Mouse (Mus musculus) ES-E14 (cell line): ENCODE measurements around the gene Atp8b4.

Source experiments
- CHD2 ChIP-seq: IDR thresholded peaks from 2 replicates; pipeline ENCODE4 v1.6.1; 2014; ENCODE audit warnings: mild to moderate bottlenecking, low read depth, low read length, inconsistent platforms
- ZNF384 ChIP-seq: IDR thresholded peaks from 2 replicates; pipeline ENCODE4 v1.6.1; 2012; ENCODE audit warnings: low read depth, low read length, inconsistent platforms

DNA sequence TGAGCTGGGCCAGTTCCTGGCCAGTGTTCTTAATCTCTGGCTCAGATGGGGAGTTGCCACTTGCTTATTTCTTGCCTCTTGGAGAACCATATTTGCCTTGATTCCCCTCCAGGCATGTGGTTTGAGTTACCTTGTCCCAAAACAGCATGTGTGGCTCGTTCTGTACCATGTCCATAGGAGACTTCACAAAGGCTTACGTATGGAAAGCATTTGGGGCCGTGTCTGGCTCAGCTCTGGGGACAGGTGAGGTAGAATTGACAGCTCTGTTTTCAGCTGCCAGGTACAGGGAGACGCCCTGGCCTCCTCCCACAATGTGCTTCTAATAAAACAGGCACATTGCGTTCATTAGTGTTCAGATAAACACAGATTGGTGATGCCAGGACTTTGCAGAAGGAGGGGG is 195.9 kb downstream of the Atp8b4 start:
- TF ChIP-seq CHD2, result no peak
- TF ChIP-seq ZNF384, result no peak
